Mouse (Mus musculus) megakaryocyte progenitor cell, adult 5-6 weeks (primary cell): ENCODE results near the gene Tmem182. TPM values are rescaled to one million over a fixed set of nuclear protein-coding genes. Genes with fewer than 3 reads are reported as not detected.

ENCODE experiments used
- ATAC-seq: replicated peaks from 2 replicates; pipeline ENCODE4 v1.8.0; 2016; ENCODE audit warnings: mild to moderate bottlenecking, moderate TSS enrichment, inconsistent platforms; ENCODE audit not compliant: poor library complexity
- total RNA-seq, 2 experiments: library from RNA; stranded (forward) in 1 of 2; stranded (reverse) in 1 of 2; fragments of 157-497, 149-512 nt in 1 of 2; fragments of 200-1000 nt in 1 of 2; gene quantifications; 2 replicates each; pipeline versions ENCODE4 v1.2.3 to v1.2.4; 2015 to 2017

The Tmem182 gene
- total RNA-seq, 2 experiments from 2014 or later = not detected

DNA sequence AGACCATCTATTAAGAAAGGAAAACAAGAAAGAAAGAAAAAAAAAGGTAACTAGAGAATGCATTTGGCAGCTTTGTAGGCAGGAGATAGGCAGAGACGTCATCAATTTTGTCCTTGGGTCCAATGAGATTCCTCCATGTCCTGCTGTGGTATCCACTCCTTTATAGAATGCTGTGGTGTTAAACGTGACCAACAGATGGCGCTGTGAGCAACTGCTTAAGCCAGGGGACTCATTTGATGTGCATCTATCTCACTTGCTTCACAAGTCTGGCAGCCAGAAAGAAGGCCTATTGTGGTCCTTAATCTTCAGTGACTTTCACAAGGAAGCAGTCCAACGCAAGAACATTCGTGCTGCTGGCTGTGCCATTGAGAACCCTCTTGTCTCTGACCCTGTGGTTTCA is 8.1 kb upstream of the Tmem182 start:
- ATAC-seq = peak; percentile 96

DNA sequence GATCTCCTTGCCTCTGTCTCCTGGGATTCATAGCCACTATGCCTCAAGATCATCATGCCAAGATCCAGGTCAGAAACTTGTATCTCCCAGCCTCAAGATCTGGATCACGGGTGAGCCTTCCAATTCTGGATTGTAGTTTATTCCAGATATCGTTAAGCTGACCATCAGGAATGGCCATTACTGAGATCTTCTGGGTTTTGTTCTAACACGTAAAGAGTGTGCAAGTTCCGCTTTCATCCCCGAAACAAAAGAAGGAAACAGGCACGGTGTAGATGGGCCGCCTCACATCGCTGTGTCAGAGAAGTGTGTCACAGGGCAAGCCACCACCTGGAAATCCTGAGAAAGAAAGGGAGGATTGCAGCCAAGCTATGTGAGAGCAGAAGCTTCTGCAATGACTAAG is 6.3 kb upstream of the Tmem182 start:
- ATAC-seq = no peak

DNA sequence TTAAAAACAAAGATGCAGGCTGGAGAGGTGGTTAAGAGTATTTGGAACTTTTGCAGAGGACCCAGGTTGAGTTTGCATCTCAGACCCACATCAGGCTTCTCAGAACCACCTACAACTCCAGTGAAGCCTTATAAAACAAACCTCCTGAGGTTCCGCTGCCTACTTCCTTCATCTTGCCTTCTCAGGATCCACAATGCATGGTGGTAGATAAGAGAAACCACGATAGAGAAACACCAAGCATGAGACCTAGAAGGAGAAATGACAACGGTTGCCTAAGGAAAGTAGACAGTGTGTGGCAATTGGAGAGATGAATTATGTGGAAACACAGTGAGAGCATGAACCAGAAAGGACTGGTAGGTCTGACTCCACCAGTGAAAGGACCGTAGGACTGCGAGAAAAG is 4.5 kb upstream of the Tmem182 start:
- peak; percentile 45 for ATAC-seq

DNA sequence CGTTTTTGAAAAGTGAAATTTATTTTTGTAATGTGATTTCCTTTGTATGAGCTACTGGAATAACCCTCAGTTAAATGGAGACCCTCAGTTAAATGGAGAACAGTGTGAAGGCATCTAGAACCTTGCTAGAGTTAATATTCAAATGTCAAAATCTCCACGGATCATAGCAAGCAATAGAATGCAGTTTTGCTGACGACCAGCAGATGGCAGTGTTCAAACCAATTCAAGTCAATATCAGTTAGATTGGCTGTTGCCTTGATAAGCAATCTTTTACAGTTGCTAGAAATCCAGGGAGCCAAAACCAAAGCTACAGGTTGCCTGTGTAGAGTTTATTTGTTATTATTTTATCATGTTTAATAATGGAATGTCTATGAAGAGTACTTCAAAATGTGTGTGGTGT is 2.6 kb upstream of the Tmem182 start:
- ATAC-seq = peak; percentile 74

DNA sequence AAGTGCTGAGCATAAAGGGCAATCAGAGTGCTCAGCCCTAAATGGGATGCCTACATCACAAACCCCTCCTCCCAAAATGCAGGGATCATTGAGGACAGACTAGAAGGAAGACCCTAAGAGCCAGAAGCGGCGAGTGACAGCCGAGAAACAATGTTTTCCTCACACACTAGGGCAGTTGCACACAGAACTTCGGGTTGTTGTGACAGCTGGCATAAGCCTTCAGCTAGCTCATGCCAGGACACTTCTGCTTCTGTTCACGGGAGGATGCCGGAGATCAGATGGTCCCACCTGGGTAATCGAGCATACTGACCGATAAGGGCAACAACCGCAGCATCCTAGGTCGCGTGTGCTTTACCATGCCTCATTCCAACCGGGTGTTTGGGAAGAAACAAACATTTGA is 1.3 kb upstream of the Tmem182 start:
- ATAC-seq = no peak

DNA sequence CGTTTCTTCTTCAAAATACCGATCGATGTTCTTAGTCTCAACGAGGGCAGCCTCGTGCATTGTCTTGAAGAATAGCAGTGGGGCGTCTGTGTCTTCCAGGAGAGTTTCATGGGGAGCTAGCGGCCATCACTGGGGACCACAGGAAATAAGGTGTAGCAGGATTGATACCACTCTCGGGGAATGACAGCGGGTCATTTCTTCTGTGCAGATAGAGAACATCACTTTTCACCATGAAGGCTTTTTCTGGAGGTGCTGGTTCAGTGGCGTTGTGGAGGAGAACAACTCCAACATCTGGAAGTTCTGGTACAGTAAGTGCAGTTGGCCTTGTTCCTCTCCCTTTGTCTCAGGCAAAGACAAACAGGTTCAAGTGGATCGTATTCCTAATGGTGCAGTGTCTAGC is 490 bp downstream of the Tmem182 start:
- no peak for ATAC-seq

DNA sequence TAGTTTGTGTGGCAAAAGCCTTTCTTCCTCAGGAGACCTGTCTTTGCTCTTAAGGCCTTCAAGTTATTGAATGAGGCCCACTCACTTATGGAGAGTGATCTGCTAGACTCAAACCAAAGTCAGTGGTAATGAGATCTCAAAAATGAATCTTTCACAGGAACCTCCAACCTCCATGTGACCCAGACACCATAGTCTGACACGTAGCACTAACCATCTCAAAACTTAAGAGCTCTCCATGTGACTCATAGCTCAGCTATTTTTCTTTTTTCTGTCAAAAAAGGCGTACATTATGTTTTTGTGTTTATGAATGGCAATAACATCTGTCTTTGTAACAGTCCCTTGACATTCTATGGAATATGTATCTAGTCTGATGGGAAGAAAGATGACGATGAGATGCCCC is 3.2 kb downstream of the Tmem182 start:
- no peak for ATAC-seq

DNA sequence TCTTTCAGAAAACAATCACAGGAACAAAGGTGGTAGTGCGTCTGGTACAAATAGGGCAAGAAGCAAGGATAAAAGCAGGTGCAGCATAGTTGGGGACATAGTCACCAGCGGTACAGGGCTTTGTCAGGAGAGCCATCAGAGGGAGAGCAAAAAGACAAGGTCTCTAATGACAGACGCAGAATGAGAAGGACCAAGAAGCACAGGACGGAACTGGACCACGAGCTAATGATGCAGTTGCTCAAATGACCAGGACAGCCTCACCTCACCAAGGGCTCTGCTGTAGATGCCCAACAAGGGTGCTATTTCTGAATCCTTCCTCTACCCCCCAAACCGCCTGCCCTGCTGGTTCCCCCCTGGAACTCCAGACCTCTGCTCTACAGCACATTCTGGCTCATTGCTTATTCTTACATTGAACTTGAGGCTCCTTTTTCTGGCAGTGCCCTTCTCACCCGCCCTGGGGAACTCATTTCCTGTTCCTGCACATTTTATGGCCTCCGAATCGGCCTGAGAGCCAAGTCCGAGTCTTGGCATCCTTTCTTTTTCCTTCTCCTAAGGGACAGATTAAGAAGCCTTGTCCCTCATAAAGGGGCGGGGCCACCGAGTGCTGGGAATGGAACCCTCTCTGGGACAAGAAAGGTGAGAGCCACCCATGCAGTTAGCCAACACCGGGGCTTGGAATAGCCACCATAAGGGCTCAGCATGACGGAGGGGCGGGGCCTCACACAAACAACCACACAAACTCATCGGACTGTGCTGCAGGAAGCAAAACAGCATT is 9.9 kb downstream of the Tmem182 start:
- no peak for ATAC-seq

DNA sequence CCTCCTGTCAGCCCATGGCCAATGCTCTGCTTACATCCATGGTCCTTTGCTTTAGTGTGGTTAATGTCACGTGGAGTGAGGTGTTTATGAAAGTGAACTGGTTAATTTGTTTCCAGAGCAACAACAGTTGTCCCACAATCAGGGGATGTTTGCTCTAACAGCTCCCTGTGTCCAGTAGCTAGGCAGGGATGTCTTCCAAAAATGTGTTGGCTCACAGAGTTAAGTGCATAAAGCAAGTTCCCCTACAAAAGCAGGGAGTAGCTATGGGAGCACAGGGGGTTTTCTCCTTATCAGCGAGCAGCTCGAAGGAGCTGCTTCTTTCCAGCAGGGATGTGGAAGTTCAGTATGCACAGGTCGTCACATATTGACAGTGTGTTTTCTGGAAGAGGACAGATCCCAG is 19.1 kb downstream of the Tmem182 start:
- no peak for ATAC-seq

DNA sequence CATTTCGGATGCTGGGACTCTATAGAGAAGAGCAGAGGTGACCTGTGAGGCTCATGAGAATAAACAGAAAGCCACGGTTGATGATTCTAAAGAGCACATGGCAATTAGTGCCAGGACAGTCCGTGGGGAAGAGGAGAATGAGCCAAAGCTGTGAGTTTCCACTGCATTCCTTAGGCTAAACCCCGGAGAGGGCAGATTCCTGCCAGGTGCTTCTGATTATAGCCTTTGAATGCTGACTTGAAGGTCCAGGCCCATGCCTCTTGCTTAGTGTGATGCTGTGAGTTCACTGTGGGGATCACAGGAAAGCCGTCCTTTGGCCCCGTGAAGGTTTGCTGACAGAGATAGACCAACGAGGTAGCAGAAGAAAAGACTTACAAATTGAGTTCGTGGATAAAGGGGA is 19.5 kb downstream of the Tmem182 start:
- no peak for ATAC-seq

DNA sequence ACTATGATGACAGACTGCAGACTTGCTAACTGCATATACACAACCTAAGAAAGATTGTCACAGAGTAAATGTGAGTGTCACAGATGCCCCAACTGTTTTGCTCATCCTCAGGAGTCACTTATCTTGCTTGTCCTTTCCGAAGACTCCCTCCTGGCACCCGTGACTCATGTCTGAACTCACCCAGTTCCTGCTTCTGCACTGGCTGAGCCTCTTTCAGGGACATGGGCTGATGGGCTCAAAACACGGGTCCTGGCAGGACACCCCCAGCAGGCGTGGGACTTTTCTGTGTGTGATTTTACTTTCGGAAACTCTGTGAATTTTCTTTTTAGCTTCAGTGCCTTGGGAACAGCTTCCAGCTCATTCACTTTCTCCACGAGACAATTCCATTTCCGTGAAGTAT is 20.4 kb downstream of the Tmem182 start:
- ATAC-seq = no peak

DNA sequence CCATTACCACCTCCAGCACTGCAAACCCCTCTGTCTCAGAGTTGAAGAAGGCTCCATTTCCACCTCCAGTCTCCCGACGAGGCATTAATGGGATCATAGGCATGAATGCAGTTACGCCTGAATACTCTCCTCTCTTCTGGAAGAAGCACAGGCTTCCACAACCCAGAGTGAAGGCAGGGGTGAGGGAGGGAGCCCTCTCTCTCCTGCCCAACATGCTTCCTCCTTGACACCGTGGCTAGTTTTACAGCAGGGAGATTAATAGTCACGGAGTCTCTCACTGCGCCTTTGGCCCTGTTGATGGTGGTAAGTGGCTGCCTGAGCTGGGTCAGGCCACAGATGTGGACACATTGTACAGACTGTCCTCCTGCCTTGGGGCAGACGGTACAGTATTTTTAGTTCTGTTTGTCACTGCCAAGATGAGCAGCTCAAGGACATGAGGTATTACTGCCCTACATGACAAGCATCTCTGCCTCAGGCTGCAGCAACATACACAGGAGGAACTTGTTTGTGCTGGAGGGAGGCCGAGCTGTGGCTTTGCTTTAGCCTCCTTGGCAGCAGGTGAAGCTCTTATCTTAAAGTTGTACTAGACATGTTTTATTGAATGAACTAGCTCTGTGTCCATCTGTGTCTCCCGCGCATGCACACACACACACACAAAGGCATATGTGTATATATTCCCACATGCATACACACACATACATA is 24.0 kb downstream of the Tmem182 start:
- no peak for ATAC-seq

DNA sequence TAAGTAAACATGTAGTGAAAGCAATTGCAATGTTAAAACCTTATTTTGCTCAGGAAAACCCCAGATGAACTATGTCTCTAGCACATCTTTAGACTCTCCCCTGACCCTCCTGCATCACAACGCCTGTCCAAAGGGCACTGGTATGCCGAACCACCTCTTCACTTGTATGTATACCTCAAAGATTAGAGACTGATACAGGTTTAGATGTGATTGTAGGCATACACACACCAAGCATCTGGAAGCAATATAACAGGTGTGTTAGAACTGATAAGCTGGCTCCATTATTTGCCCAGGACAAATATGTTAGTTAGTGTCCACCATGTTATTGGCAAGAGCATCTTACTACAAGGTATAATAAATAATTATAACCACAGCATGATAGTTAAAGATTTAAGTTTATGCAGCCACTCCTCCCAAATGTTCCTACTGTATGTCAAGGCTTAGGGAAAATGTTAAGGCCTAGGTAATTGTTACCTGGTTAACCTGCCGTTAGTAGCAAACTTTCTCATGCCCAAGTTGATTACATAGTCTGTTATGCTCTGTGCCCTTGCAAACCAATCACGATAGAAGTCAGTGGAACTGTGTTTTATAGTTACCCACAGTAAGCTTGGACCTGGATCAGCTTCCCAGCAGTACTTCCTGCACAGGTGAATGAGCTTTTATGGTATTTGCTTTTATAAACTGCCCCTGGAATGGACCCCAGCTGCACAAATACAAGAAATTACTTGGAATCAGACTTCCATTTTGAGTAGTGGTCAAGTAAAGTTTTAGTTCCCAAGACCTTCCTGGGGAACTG is 25.5 kb downstream of the Tmem182 start:
- no peak for ATAC-seq

DNA sequence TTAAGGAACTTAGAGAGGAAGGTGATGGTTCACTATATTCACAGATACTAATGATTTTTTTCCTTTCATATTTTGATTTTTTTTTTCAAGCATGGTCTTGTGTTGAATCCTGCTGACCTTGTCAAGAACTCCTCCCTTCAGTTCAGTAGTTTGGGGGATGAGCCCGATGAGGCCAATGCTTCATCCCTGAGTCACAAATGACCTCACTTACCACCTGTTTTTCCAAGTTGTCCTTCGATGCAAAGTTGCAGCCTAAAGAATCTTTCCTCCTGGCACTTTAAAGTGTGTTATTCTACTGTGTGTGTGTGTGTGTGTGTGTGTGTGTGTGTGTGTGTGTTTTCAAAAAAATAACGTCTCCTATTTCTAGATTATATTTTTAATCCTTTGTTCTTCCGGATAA is 30.1 kb downstream of the Tmem182 start:
- no peak for ATAC-seq

DNA sequence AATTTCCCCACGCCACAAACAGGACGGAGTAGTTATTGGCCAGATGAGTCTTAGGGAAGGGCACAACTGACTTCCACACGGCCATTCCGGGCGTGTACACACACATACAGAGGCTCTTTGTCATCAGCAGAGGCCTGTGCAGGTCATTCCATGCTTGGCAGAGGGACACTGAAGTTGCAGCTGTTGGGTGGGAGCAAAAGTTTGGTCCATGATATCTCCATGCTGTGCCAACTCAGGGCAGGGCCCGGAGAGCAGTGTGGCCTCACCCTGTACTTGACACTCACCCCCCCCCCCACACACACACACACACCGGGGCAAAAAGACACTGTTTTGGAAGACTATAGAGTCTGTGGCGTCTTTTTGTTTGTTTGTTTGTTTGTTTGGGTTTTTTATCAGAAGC is 35.2 kb downstream of the Tmem182 start:
- no peak for ATAC-seq

DNA sequence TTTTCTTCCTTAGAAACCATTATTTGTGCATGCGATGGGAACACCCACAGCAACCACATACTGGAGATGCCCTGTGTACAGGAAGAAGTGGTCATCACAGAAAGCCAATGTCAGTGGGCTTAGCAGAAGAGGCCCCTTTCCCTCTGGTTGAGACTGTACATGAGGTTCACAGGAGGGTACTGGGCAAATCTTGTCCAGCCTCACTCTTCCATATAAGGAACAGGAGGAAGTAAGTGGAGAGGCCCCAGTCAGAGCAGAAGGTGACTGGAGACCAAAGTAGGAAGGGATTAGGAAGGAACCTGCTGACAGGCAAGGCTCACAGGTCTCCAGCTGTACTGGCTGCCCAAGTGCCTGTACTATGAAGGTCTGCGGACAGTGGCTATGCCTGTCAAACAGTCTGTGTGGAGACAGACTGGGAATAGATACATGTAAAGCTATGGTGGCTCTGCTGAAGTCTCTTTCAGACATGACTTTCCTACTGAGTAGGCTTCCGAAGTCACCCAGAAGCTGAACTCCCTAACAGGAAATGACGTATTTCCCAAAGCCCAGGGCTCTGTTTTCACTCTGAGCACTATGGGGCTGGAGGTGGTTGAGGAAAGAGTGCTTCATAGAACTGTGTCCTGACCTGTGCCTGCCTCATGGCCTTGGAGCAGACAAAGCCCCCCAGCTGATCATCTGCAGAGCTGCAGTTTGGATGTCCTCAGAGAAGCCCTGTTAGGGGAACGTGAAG is 35.8 kb downstream of the Tmem182 start:
- ATAC-seq = peak; percentile 67

DNA sequence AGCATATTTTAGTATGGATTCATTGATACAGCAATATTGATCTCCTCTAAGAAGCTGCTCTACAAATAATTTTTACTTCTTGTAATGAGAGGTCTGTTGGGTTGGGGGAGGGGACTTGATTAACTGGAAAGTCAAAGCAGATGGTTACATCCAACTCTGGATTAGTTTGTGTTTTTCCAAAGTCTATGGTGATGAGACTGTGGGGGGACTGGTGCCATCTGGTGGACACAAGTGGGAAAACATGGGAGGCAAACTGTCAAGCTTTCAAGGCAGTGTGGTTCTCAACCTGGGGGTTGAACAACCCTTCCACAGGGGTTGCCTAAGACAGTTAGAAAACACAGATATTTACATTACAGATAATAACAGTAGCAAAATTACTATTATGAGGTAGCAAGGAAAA is 39.2 kb downstream of the Tmem182 start:
- ATAC-seq = peak; percentile 85

DNA sequence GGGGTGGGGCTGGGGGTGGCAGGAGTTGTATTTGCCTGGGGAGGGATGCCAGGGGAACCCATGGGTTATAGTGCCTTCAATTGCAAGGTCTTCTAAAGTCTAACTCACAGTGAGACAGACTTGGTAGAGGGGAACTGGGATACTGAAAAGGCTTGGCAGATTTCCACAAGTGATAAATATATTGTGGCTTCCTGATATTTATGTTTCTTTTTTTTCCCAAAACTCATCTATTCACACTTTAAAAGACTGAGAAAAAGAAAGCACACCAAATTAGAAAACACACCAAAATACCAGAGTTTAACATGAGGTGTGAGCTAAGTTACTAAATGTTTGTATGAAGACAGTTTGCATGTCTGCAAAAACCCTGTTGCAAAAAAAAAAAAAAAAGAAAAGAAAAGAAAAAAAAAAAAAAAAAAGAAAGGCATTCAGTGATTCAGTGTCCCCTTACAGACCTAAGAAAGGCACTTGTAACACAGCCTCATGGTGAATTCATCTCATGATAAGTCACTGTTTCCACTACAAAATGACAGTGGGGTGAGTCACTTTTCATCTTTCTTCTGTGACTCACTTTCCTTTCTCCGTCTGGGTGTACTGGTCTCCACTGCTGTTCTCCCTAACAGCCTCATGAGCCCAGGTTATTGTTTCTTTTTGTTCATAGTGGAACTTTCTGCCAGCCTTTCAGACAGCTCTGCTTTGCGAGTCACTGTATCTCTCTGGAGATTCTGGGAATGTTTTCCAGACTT is 42.0 kb downstream of the Tmem182 start:
- ATAC-seq = no peak

DNA sequence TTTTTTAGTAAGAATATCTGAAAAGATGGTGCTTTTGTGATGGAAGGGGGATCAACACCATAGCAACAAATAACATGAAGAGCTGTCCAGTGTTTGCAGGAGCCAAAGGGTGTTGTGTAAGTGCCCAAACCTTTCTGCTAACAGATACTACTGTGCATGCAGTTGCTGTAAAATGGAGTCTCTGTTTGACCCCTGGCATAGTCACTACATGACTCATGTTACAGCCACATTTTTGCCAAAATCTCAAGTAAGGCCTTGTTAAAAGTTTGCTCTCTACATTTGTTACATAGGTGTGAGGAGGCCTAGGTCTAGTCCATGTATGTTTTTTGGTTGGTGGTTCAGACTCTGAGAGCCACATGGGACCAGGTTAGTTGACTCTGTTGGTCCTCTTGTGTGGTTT is 45.9 kb downstream of the Tmem182 start:
- ATAC-seq = no peak

DNA sequence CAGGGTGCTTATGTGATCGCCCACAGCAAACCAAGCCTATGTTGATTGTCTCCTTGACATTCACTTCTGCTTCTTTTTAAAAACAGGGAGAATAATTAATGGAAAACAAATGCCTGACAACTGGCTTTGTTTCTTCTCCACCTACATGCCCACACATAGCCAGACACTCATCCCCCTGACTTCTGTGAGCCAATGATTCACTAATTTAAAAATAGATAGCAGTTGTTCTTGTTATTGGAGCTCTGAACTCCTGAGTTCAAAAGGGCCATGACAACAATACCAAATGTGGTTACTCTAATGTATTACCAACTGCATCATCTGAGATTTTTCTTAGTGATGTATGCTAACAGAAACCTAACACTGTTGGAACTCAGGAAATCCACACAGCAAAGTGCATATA is 49.9 kb downstream of the Tmem182 start:
- ATAC-seq = no peak
